Mouse (Mus musculus) embryo, embryonic 11.5 days (tissue): Measurements from ENCODE around the gene Efs.

ENCODE experiments used
- DNase-seq: peaks from one replicate; pipeline ENCODE4 v3.0.0-alpha.2; 2012; ENCODE audit warnings: low read depth, low spot score

The Efs gene

DNA sequence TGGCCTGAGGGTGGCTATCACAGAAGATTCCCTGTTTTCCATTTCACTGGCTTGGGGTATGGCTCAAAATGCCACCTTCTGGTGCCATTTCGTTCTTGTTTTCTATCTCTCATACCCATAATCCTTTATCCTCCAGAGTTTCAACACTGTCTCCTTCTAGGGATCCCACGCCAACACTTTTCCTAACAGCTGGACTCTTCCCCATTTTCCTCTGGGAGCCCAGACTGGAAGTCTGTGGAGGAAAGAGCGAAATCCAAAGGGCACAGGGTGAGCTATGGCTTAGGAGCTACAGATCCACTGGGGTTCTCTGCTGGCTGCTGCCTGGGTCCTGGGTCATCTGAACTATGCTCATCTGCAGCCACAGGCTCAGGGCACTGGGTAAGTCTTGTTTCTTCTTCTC, 51.8 kb downstream of the Efs start:
- DNase-seq, result no peak

DNA sequence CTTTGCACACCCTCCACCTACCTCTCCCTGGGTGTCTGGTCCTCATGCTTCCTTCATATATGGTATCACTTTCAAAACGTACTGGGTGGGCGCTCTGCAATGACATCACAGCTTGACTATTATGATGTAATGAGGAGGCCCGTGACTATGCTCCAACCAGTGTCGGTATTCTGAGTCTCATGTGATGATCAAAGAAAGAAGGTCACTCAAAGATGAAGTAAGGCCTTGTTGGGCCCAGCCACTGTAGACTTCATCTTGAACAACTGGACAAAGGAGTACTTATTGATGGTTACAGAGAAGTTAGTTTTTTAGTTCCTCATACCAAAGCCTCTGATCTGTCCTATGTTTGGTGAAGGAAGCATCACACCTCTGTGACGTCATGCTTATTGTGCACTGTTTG, 55.1 kb downstream of the Efs start, which contains the start of gene Homez:
TSS of gene Homez (minus strand) at position 101 of the 400 bp plus-strand sequence.
- DNase-seq, result no peak

DNA sequence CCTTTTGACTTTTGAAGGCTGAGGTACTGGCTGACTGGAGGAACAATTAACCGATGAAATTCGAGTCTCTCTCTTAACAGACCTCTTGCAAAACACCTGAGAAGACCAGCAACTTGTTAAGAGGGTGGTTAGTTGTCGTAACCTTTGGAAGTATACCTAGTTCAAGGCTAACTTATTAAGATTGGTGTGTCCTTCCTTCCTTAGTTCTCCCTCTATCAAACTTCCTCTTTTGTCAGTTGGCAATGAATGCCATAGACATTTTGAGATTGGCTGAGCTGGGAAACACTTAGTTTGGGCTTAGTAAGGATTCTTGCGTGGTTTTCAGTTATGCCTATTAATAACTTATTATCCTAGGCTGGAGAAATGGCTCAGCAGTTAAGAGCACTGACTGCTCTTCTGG, 57.9 kb downstream of the Efs start:
- DNase-seq, result no peak

DNA sequence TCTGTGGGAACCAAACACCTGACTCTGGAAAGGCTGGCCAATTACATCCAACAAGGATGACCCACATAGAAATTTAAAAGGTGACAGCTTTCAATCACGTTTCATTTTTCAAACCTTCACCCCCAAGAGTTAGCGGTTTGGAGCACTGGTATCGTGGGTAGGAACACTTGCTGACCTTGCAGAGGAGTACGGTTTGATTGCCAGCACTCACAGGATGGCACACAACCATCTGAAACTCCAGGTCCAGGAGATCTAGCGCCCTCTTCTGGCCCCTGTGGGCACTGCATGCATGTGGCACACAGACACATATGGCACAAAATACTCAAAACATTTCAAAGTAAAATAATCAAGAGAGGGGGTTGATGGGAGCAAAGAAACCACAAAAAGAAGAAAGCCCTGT, 59.0 kb downstream of the Efs start:
- DNase-seq, result no peak
